Mouse (Mus musculus): ENCODE measurements around the gene Zfp652. TPM values are rescaled to one million over a fixed set of nuclear protein-coding genes. Genes with fewer than 3 reads are reported as not detected.

Gene Zfp652
- polyA plus RNA-seq, 1 experiment from 2014 or later, result 26.1 TPM

Other genes starting within 250 kb of the Zfp652 start
- 0.49 and 0.55 TPM in 2 replicates for gene Nxph3, start 198.1 kb upstream of the Zfp652 start, polyA plus RNA-seq (2016; fragmentation: Nextera tagmentation; extraction: Ambion mirVana)
- gene Ngfr, start 124.9 kb upstream of the Zfp652 start, polyA plus RNA-seq (2016; fragmentation: Nextera tagmentation; extraction: Ambion mirVana), result 106 and 125 TPM in 2 replicates
- gene Phb, start 45.7 kb upstream of the Zfp652 start, polyA plus RNA-seq (2016; fragmentation: Nextera tagmentation; extraction: Ambion mirVana), result 197 and 200 TPM in 2 replicates
- gene B130006D01Rik, start 10.9 kb downstream of the Zfp652 start, polyA plus RNA-seq (2016; fragmentation: Nextera tagmentation; extraction: Ambion mirVana), result 1.7 and 2.0 TPM in 2 replicates
- not detected in 2 replicates for gene Phospho1, start 111.8 kb downstream of the Zfp652 start, polyA plus RNA-seq (2016; fragmentation: Nextera tagmentation; extraction: Ambion mirVana)
- gene Gngt2, start 124.5 kb downstream of the Zfp652 start, polyA plus RNA-seq (2016; fragmentation: Nextera tagmentation; extraction: Ambion mirVana), result 4.9 and 5.3 TPM in 2 replicates
- gene Abi3, start 129.8 kb downstream of the Zfp652 start, polyA plus RNA-seq (2016; fragmentation: Nextera tagmentation; extraction: Ambion mirVana), result 3.1 and 4.7 TPM in 2 replicates
- gene B4galnt2, start 202.2 kb downstream of the Zfp652 start, polyA plus RNA-seq (2016; fragmentation: Nextera tagmentation; extraction: Ambion mirVana), result 0.11 TPM in 1 of 2 replicates, not detected in the other

Data from neural tube, embryonic 12.5 days (tissue).